Mouse (Mus musculus) lung, embryonic 14.5 days (tissue): ENCODE measurements around the gene Mis18a. TPM values are rescaled to one million over a fixed set of nuclear protein-coding genes. Genes with fewer than 3 reads are reported as not detected.

ENCODE experiments used
- ATAC-seq: fragments of 200-750 bp; cut with Nextera tagmentation; 2 replicates; pipeline ENCODE4 v1.8.0; 2017; ENCODE audit warnings: mild to moderate bottlenecking, moderate TSS enrichment, moderate library complexity; ENCODE audit not compliant: insufficient read depth
- DNase-seq: peaks from one replicate; pipeline ENCODE4 v3.0.0-alpha.2; 2015
- H3K27ac ChIP-seq: fragments of 300-500 bp; sonication (generic); 2 replicates; pipeline ENCODE4 v1.5.1; 2014; ENCODE audit warnings: low read depth, mild to moderate bottlenecking, moderate library complexity
- H3K27me3 ChIP-seq: fragments of 300-500 bp; sonication (generic); 2 replicates; pipeline ENCODE4 v1.6.1; 2014; ENCODE audit warnings: low read length, control low read depth; ENCODE audit not compliant: insufficient read depth
- H3K36me3 ChIP-seq: fragments of 300-500 bp; sonication (generic); 2 replicates; pipeline ENCODE4 v1.6.1; 2014; ENCODE audit warnings: control low read depth; ENCODE audit not compliant: insufficient read depth
- H3K4me1 ChIP-seq: fragments of 300-500 bp; sonication (generic); 2 replicates; pipeline ENCODE4 v1.6.1; 2014; ENCODE audit warnings: antibody characterized with exemption, control low read depth; ENCODE audit not compliant: insufficient read depth
- H3K4me2 ChIP-seq: fragments of 300-500 bp; sonication (generic); 2 replicates; pipeline ENCODE4 v1.6.1; 2014; ENCODE audit warnings: mild to moderate bottlenecking
- H3K4me3 ChIP-seq: fragments of 300-500 bp; sonication (generic); 2 replicates; pipeline ENCODE4 v1.5.1; 2014; ENCODE audit warnings: low read depth, low read length
- H3K9ac ChIP-seq: fragments of 300-500 bp; sonication (generic); 2 replicates; pipeline ENCODE4 v1.6.1; 2014
- H3K9me3 ChIP-seq: fragments of 300-500 bp; sonication (generic); 2 replicates; pipeline ENCODE4 v1.6.1; 2016; ENCODE audit warnings: low read depth, low read length, control low read depth
- CTCF ChIP-seq: IDR thresholded peaks from 2 replicates; pipeline ENCODE4 v1.5.1; 2016; ENCODE audit warnings: antibody characterized with exemption, low read depth
- WGBS: fragments of 180-500 bp; shearing (Covaris S2); extraction: QIAGEN DNeasy Blood & Tissue Kit; methylation state at CpG from one replicate; pipeline ENCODE4 v1.1.7; 2014; 5-methylcytosine and 5-hydroxymethylcytosine counted together
- polyA plus RNA-seq: library from polyadenylated mRNA; unstranded; fragments of >200 nt; fragmentation: Nextera tagmentation; extraction: Ambion mirVana; gene quantifications from 2 replicates; pipeline ENCODE4 v1.2.1, GENCODE M21; 2014

Gene Mis18a
- polyA plus RNA-seq, 1 experiment from 2014 or later, result 84.8 TPM

GRCm38 (mm10) chr16:90674651-90675050 lies 52.6 kb downstream of the Mis18a start:
- no peak overlapping the region for H3K4me2 ChIP-seq
- no peaks in the 10 kb centered on the region for H3K27me3 ChIP-seq
- no peak overlapping the region for H3K9ac ChIP-seq
- TF ChIP-seq CTCF, result no peak
- H3K36me3 ChIP-seq, result no peaks in the 10 kb centered on the region
- H3K4me3 ChIP-seq, result no peak overlapping the region
- H3K9me3 ChIP-seq, result 0 out of 2 replicates have a peak, but pooled peaks cover 3% of the 10 kb centered on the region
- DNase-seq, result no peak
- H3K27ac ChIP-seq, result no peak overlapping the region
- ATAC-seq, result no peak
- WGBS, result 91% methylated on average over 6 of the region's 6 CpGs
- no peaks in the 10 kb centered on the region for H3K4me1 ChIP-seq

DNA sequence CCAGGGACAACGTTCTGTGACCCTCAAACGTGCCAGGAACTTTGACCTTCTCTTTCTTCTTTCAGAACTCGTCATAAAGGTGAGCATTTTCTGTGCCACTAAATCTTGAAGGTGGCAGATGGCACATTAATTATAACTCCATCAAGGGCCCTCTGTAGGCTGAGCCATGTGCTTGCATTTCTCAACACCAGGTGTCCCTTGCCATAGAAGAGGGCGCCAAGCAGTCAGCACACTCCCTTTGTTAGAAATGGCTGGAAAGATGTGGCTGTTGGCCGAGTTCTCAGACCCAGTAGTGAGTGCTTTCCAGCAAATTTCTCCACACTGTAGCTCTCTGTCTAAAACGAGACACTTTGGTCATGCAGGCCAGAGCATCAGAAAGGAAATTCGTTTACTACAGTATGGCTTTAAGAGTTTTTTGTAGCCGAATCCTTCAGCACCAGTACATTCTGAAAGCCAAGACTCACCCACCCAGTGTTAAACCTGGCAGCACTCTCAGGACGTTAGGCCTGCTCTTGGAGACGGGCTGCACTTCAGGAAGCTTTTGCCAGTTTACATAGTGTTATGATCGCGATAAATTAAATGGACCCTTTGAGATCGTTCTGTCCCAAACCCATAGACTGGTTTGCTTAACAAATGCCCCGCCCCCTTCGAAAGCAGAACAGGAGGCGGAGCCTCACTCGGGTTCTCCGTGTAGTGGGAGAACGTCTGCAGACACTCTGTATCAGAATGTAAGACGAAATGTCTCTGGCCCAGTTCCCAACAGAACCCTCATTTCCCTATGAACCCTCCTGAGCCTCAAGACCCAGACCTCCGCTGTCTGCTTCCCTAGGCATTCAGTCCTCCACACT lies 53.5 kb downstream of the Mis18a start:
- WGBS, result 73% methylated on average over 21 of the region's 21 CpGs
- Histone ChIP-seq H3K4me2 (no peak overlapping the region), H3K4me1 (no peaks in the 10 kb centered on the region), H3K27me3 (no peaks in the 10 kb centered on the region), H3K4me3 (no peak overlapping the region), H3K36me3 (no peaks in the 10 kb centered on the region), H3K27ac (no peak overlapping the region), H3K9me3 (0 out of 2 replicates have a peak, but pooled peaks cover 1% of the 10 kb centered on the region), H3K9ac (no peak overlapping the region)
- no peak for TF ChIP-seq CTCF
- ATAC-seq (no peak), DNase-seq (no peak)

Other genes starting within 250 kb of the Mis18a start
- gene Mrap, start 10.8 kb upstream of the Mis18a start, polyA plus RNA-seq, result 0.43 and 0.91 TPM in 2 replicates
- gene Urb1, start 83.0 kb upstream of the Mis18a start, polyA plus RNA-seq, result 10.9 and 11.7 TPM in 2 replicates
- 1.2 and 1.4 TPM in 2 replicates for gene Eva1c, start 99.3 kb upstream of the Mis18a start, polyA plus RNA-seq
- 42.8 and 45.2 TPM in 2 replicates for gene Cfap298, start 207.7 kb upstream of the Mis18a start, polyA plus RNA-seq